Mouse (Mus musculus): Measurements from ENCODE around the gene Ctnnd2. TPM values are rescaled to one million over a fixed set of nuclear protein-coding genes. Genes with fewer than 3 reads are reported as not detected.
A peak's percentile ranks its signal among the peaks of the same experiment; 100 is the strongest.

The Ctnnd2 gene
- polyA plus RNA-seq, 1 experiment from 2014 or later: 41.4 TPM

- Histone ChIP-seq H3K9ac (no peak overlapping the region), H3K4me1 (no peaks in the 10 kb centered on the region), H3K27ac (no peak overlapping the region), H3K36me3 (no peaks in the 10 kb centered on the region), H3K27me3 (replicated peaks) (no peaks in the 10 kb centered on the region), H3K9me3 (no peaks in the 10 kb centered on the region), H3K4me2 (replicated peaks) (no peak overlapping the region), H3K4me3 (no peak overlapping the region)
- WGBS: 91% methylated on average over 3 of the region's 3 CpGs
- no peak for ATAC-seq (ENCODE audit: low FRiP score, low read depth)
Observed at GRCm38 (mm10) chr15:30795723-30796122, 623.3 kb downstream of the Ctnnd2 start.

DNA sequence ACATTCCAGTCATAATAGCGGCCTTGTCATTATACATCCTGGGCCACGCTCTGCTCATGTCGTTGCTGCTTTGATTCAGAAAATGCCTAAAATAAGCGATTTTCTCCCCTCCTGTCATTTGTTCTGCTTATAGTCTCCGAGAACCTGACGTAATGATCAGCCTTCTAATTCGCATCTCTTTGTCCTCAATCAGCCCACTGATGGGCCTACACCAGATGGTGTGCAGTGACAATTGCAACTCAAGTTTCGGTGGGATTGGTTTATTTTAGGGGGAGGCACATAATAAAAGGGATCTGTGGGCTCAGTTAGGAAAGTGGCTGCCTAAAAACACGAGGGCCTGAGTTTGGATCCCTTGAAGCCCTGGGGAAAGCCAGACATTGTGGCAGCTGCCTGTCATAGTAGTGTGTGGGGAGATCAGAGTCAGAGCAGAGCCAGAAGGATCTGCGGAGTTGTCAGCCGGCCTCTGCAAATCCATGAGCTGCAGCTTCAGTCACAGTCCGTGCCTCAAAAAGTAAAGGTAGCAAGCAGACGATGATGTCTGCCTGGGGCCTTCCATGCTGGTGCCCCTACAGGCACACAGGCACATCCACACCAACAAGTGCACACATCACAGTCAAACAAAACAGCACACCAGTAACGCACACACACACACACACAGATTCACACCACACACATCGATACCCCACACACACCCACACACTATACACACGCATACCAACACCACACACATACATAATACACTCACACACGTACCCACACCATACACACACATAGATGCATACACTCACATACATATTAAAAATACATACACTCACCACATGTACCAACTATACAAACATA is 655.3 kb downstream of the Ctnnd2 start:
- no peak overlapping the region for H3K4me2 ChIP-seq (replicated peaks)
- H3K27ac ChIP-seq: no peak overlapping the region
- 71% methylated on average over 17 of the region's 17 CpGs for WGBS
- peak; percentile 53; the same call in 1 of the 2 replicates for ATAC-seq (ENCODE audit: low FRiP score, low read depth)
- H3K9ac ChIP-seq: no peak overlapping the region
- no peaks in the 10 kb centered on the region for H3K4me1 ChIP-seq
- H3K9me3 ChIP-seq: no peaks in the 10 kb centered on the region
- H3K36me3 ChIP-seq: no peaks in the 10 kb centered on the region
- H3K27me3 ChIP-seq (replicated peaks): no peaks in the 10 kb centered on the region
- no peak overlapping the region for H3K4me3 ChIP-seq

GRCm38 (mm10) chr15:30857277-30858176 is 685.1 kb downstream of the Ctnnd2 start:
- H3K9ac ChIP-seq: no peak overlapping the region
- H3K27me3 ChIP-seq (replicated peaks): no peaks in the 10 kb centered on the region
- no peaks in the 10 kb centered on the region for H3K36me3 ChIP-seq
- 71% methylated on average over 17 of the region's 17 CpGs for WGBS
- peak; percentile 57; the same call in 1 of the 2 replicates for ATAC-seq (ENCODE audit: low FRiP score, low read depth)
- H3K9me3 ChIP-seq: no peaks in the 10 kb centered on the region
- H3K4me3 ChIP-seq: no peak overlapping the region
- H3K4me1 ChIP-seq: peaks cover 5% of the 10 kb centered on the region; the same call in 1 of the 2 replicates
- H3K27ac ChIP-seq: no peak overlapping the region
- no peak overlapping the region for H3K4me2 ChIP-seq (replicated peaks)

- Histone ChIP-seq H3K4me2 (replicated peaks) (no peak overlapping the region), H3K27me3 (replicated peaks) (no peaks in the 10 kb centered on the region), H3K4me3 (no peak overlapping the region), H3K27ac (no peak overlapping the region), H3K4me1 (no peaks in the 10 kb centered on the region), H3K36me3 (no peaks in the 10 kb centered on the region), H3K9ac (no peak overlapping the region), H3K9me3 (no peaks in the 10 kb centered on the region)
- ATAC-seq (ENCODE audit: low FRiP score, low read depth): no peak
- 92% methylated on average over 5 of the region's 5 CpGs for WGBS
Observed at GRCm38 (mm10) chr15:30867429-30867828, 695.0 kb downstream of the Ctnnd2 start.

DNA sequence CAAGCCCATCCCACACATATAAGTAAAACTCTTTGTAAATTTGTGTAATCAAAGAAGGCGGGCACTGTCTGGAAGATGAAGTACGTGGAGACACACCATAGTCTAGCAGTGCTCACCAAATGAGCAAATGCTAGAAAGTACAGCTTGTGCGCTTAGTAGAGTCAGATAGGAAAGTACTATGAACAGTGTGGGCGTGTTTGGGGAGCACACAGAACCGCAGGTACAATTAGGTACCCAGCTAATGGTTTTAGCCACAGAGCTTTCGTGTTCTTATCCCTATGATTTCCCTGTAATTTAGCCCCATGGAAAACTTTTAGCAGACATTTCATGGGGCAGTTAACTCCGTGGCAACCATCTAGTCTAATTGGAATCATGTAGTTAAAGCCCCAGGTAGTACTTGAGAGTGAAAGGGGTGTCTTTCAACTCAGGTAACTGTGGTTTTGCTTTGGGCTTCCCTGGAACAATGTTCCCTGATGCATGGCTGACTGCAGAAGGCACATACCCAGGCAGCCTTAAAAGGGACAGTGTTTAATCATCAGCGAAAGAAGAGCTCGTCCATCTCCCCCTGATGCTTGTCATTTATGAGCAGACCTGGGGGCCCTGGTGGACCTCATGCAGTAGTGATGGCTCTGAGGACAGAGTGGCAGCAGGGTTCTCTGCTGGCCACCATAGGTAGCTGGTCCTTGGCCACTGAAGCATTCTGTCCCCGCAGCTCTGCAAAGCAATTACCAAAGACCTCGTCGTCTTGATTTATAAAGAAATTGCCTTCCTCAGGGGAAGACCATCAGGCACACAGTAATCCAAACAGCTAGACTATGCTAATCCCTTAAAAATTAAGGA is 697.5 kb downstream of the Ctnnd2 start:
- 81% methylated on average over 12 of the region's 12 CpGs for WGBS
- Histone ChIP-seq H3K36me3 (no peaks in the 10 kb centered on the region), H3K27me3 (replicated peaks) (no peaks in the 10 kb centered on the region), H3K4me1 (no peaks in the 10 kb centered on the region), H3K4me2 (replicated peaks) (no peak overlapping the region), H3K4me3 (no peak overlapping the region), H3K9ac (no peak overlapping the region), H3K27ac (no peak overlapping the region), H3K9me3 (no peaks in the 10 kb centered on the region)
- ATAC-seq (ENCODE audit: low FRiP score, low read depth): no peak

GRCm38 (mm10) chr15:30875523-30875922 is 703.1 kb downstream of the Ctnnd2 start:
- H3K4me2 ChIP-seq (replicated peaks): no peak overlapping the region
- 65% methylated on average over 1 of the region's 1 CpGs for WGBS
- no peaks in the 10 kb centered on the region for H3K4me1 ChIP-seq
- H3K36me3 ChIP-seq: no peaks in the 10 kb centered on the region
- no peak overlapping the region for H3K4me3 ChIP-seq
- no peak for ATAC-seq (ENCODE audit: low FRiP score, low read depth)
- H3K9ac ChIP-seq: no peak overlapping the region
- no peaks in the 10 kb centered on the region for H3K27me3 ChIP-seq (replicated peaks)
- no peak overlapping the region for H3K27ac ChIP-seq
- H3K9me3 ChIP-seq: no peaks in the 10 kb centered on the region

DNA sequence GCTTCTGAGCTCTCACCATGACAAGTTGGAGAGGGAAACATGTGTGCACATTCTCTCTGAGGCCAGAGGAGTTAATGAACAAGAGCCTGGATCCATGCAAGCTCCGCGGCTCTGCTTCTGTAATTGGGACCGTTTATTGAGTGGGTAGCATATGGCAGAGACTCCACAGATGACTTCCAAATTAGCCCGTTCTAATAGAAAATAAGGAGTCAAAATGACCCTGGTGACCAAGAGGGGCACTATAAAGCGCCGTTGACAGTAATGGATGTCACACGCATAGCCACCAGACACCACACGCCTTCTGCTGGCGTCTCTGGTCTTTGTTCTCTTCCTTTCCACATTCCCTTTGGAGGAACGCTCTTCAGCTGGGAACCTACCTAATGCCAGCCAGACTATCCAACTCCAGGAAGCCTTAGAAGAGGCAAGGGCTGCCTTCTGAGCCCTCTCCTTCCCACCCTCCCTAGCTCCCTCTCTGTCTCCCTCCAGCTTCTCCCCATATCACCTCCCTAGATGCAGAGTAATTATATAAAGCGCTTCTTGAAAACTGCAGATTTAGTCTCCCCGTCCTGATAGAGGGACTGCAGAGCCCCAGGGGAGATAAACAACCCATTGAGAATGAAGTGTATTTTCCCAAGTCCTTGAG is 712.4 kb downstream of the Ctnnd2 start:
- Histone ChIP-seq H3K27me3 (replicated peaks) (no peaks in the 10 kb centered on the region), H3K27ac (no peak overlapping the region), H3K4me2 (replicated peaks) (no peak overlapping the region), H3K9ac (no peak overlapping the region), H3K4me1 (no peaks in the 10 kb centered on the region), H3K36me3 (no peaks in the 10 kb centered on the region), H3K9me3 (no peaks in the 10 kb centered on the region), H3K4me3 (no peak overlapping the region)
- ATAC-seq (ENCODE audit: low FRiP score, low read depth): peak; percentile 21; the same call in 1 of the 2 replicates
- 76% methylated on average over 12 of the region's 12 CpGs for WGBS

- Histone ChIP-seq H3K4me3 (no peak overlapping the region), H3K27ac (no peak overlapping the region), H3K4me2 (replicated peaks) (no peak overlapping the region), H3K4me1 (no peaks in the 10 kb centered on the region), H3K36me3 (no peaks in the 10 kb centered on the region), H3K27me3 (replicated peaks) (no peaks in the 10 kb centered on the region), H3K9me3 (no peaks in the 10 kb centered on the region), H3K9ac (no peak overlapping the region)
- 87% methylated on average over 6 of the region's 6 CpGs for WGBS
- ATAC-seq (ENCODE audit: low FRiP score, low read depth): no peak
Observed at GRCm38 (mm10) chr15:30885410-30885809, 713.0 kb downstream of the Ctnnd2 start.

- H3K9me3 ChIP-seq: no peaks in the 10 kb centered on the region
- no peak for ATAC-seq (ENCODE audit: low FRiP score, low read depth)
- H3K27me3 ChIP-seq (replicated peaks): no peaks in the 10 kb centered on the region
- no peak overlapping the region for H3K27ac ChIP-seq
- H3K4me3 ChIP-seq: no peak overlapping the region
- 85% methylated on average over 2 of the region's 2 CpGs for WGBS
- no peaks in the 10 kb centered on the region for H3K4me1 ChIP-seq
- no peak overlapping the region for H3K4me2 ChIP-seq (replicated peaks)
- H3K36me3 ChIP-seq: no peaks in the 10 kb centered on the region
- no peak overlapping the region for H3K9ac ChIP-seq
Observed at GRCm38 (mm10) chr15:30887559-30887958, 715.2 kb downstream of the Ctnnd2 start.

DNA sequence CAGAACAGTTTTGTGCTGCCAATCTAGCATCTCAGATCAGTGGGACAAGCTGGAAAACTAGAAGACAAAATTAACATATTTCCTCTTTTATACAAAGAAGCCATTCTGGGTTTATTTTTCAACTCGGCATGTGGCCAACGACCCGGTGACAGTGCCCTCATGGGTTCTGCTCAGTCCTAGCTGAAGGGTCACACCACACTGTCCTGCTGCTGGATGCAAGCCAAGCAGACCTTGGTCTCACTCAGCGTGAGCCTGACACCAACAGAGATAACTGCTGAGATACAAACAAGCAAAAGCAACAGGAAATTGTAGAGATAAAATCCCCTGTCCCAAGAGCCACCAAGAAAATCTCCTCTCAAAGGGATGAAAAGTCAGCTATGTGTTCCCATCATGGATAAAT is 719.6 kb downstream of the Ctnnd2 start:
- Histone ChIP-seq H3K36me3 (no peaks in the 10 kb centered on the region), H3K4me1 (no peaks in the 10 kb centered on the region), H3K4me2 (replicated peaks) (no peak overlapping the region), H3K9me3 (no peaks in the 10 kb centered on the region), H3K27me3 (replicated peaks) (no peaks in the 10 kb centered on the region), H3K4me3 (no peak overlapping the region), H3K9ac (no peak overlapping the region), H3K27ac (no peak overlapping the region)
- WGBS: 65% methylated on average over 4 of the region's 4 CpGs
- ATAC-seq (ENCODE audit: low FRiP score, low read depth): no peak

DNA sequence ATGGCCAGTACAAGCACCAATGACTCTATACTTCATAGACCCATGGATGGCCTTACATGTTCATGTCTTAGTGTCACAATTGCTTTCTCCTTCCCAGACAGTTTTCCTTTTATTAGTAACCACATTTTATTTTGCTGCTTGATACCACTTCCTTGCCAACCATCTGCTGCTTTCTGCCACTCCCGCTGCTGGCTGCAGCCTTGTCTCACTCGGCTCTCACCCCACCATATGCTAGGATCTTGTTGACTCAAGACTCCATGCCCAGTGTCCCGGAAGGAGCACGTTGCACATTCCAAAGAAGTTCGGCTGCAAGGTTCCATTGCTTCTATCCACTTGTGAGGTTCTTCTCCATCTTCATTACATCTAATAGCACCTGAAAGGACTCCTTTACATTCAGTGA is 722.7 kb downstream of the Ctnnd2 start:
- Histone ChIP-seq H3K4me1 (no peaks in the 10 kb centered on the region), H3K36me3 (no peaks in the 10 kb centered on the region), H3K4me3 (no peak overlapping the region), H3K27me3 (replicated peaks) (no peaks in the 10 kb centered on the region), H3K27ac (no peak overlapping the region), H3K9me3 (no peaks in the 10 kb centered on the region), H3K9ac (no peak overlapping the region), H3K4me2 (replicated peaks) (no peak overlapping the region)
- 81% methylated on average over 5 of the region's 5 CpGs for WGBS
- no peak for ATAC-seq (ENCODE audit: low FRiP score, low read depth)
